Mouse (Mus musculus) midbrain, embryonic 11.5 days (tissue): ENCODE measurements around the gene Mrpl20. TPM values are rescaled to one million over a fixed set of nuclear protein-coding genes. Genes with fewer than 3 reads are reported as not detected.

Experiments used
- ATAC-seq: fragments of 200-750 bp; cut with Nextera tagmentation; 2 replicates; pipeline ENCODE4 v1.8.0; 2017; ENCODE audit warnings: moderate TSS enrichment, moderate library complexity; ENCODE audit not compliant: low FRiP score
- DNase-seq: peaks from one replicate; pipeline ENCODE4 v3.0.0; 2015; ENCODE audit warnings: low spot score; ENCODE audit errors: missing footprints
- H3K27ac ChIP-seq: fragments of 300-500 bp; sonication (generic); 2 replicates; pipeline ENCODE4 v1.5.1; 2014; ENCODE audit warnings: low read depth, low read length
- H3K27me3 ChIP-seq: fragments of 300-500 bp; sonication (generic); 2 replicates; pipeline ENCODE4 v1.6.1; 2014; ENCODE audit warnings: mild to moderate bottlenecking, low read length, moderate library complexity, mixed read lengths; ENCODE audit not compliant: control insufficient read depth, insufficient read depth
- H3K36me3 ChIP-seq: fragments of 300-500 bp; sonication (generic); 2 replicates; pipeline ENCODE4 v1.6.1; 2014; ENCODE audit warnings: mild to moderate bottlenecking, low read length, moderate library complexity, mixed read lengths; ENCODE audit not compliant: control insufficient read depth, insufficient read depth
- H3K4me1 ChIP-seq: fragments of 300-500 bp; sonication (generic); 2 replicates; pipeline ENCODE4 v1.6.1; 2014; ENCODE audit warnings: low read length; ENCODE audit not compliant: control insufficient read depth, insufficient read depth
- H3K4me2 ChIP-seq: fragments of 300-500 bp; sonication (generic); 2 replicates; pipeline ENCODE4 v1.6.1; 2014; ENCODE audit warnings: mild to moderate bottlenecking, moderate library complexity
- H3K4me3 ChIP-seq: fragments of 300-500 bp; sonication (generic); 2 replicates; pipeline ENCODE4 v1.5.1; 2014; ENCODE audit warnings: low read depth, low read length
- H3K9ac ChIP-seq: fragments of 300-500 bp; sonication (generic); 2 replicates; pipeline ENCODE4 v1.6.1; 2014; ENCODE audit warnings: low read length
- H3K9me3 ChIP-seq: fragments of 300-500 bp; sonication (generic); 2 replicates; pipeline ENCODE4 v1.6.1; 2016; ENCODE audit warnings: low read length; ENCODE audit not compliant: control insufficient read depth
- WGBS: fragments of 180-500 bp; shearing (Covaris S2); extraction: QIAGEN DNeasy Blood & Tissue Kit; methylation state at CpG from one replicate; pipeline ENCODE4 v1.1.7; 2014; 5-methylcytosine and 5-hydroxymethylcytosine counted together
- polyA plus RNA-seq: library from polyadenylated mRNA; unstranded; fragments of >200 nt; fragmentation: Nextera tagmentation; extraction: Ambion mirVana; gene quantifications from 2 replicates; pipeline ENCODE4 v1.2.1, GENCODE M21; 2014

Mrpl20 gene
- polyA plus RNA-seq, 1 experiment from 2014 or later, result 243 TPM

GRCm38 (mm10) chr4:155843231-155843630 is 40.6 kb downstream of the Mrpl20 start:
- Histone ChIP-seq H3K9ac (no peak overlapping the region), H3K4me3 (no peak overlapping the region), H3K27me3 (peaks cover 7% of the 10 kb centered on the region; the same call in 1 of the 2 replicates), H3K4me1 (peaks cover 32% of the 10 kb centered on the region), H3K36me3 (no peaks in the 10 kb centered on the region), H3K27ac (no peak overlapping the region), H3K9me3 (no peaks in the 10 kb centered on the region), H3K4me2 (no peak overlapping the region)
- DNase-seq (no peak), ATAC-seq (no peak)
- 95% methylated on average over 5 of the region's 5 CpGs for WGBS

GRCm38 (mm10) chr4:155846871-155847578 is 44.3 kb downstream of the Mrpl20 start, which contains the start of gene Dvl1:
Gene Dvl1 (plus strand): TSS chr4:155847402.
- peak within 1 kb of the TSS; percentile 94 for H3K4me2 ChIP-seq
- no peaks in the 10 kb centered on the region for H3K27me3 ChIP-seq
- peak within 1 kb of the TSS; percentile 91 for H3K9ac ChIP-seq
- no peaks in the 10 kb centered on the region for H3K36me3 ChIP-seq
- peak within 1 kb of the TSS; percentile 47 for H3K27ac ChIP-seq
- 3% methylated on average over 54 of the region's 65 CpGs for WGBS
- peak; percentile 94 for ATAC-seq
- no peaks in the 10 kb centered on the region for H3K9me3 ChIP-seq
- H3K4me3 ChIP-seq, result peak within 1 kb of the TSS; percentile 91
- peak; percentile 100 for DNase-seq
- H3K4me1 ChIP-seq, result peaks cover 22% of the 10 kb centered on the region

GRCm38 (mm10) chr4:155847591-155848352 is 45.1 kb downstream of the Mrpl20 start:
- peaks cover 22% of the 10 kb centered on the region for H3K4me1 ChIP-seq
- peak overlapping the region; percentile 94 for H3K4me2 ChIP-seq
- DNase-seq, result peak; percentile 93
- H3K27me3 ChIP-seq, result no peaks in the 10 kb centered on the region
- no peaks in the 10 kb centered on the region for H3K36me3 ChIP-seq
- 2% methylated on average over 62 of the region's 69 CpGs for WGBS
- peak; percentile 75 for ATAC-seq
- peak overlapping the region; percentile 91 for H3K9ac ChIP-seq
- H3K9me3 ChIP-seq, result no peaks in the 10 kb centered on the region
- peak overlapping the region; percentile 91 for H3K4me3 ChIP-seq
- peak overlapping the region; percentile 30 for H3K27ac ChIP-seq

GRCm38 (mm10) chr4:155848434-155849095 is 45.9 kb downstream of the Mrpl20 start:
- Histone ChIP-seq H3K9me3 (no peaks in the 10 kb centered on the region), H3K36me3 (no peaks in the 10 kb centered on the region), H3K4me2 (peak overlapping the region; percentile 94), H3K4me1 (peaks cover 22% of the 10 kb centered on the region), H3K4me3 (peak overlapping the region; percentile 91), H3K9ac (peak overlapping the region; percentile 91), H3K27ac (no peak overlapping the region), H3K27me3 (no peaks in the 10 kb centered on the region)
- DNase-seq (no peak), ATAC-seq (no peak)
- 58% methylated on average over 7 of the region's 7 CpGs for whole genome bisulfite sequencing

GRCm38 (mm10) chr4:155849391-155849790 is 46.7 kb downstream of the Mrpl20 start:
- no peaks in the 10 kb centered on the region for H3K36me3 ChIP-seq
- peaks cover 22% of the 10 kb centered on the region for H3K4me1 ChIP-seq
- ATAC-seq, result no peak
- WGBS, result 97% methylated on average over 2 of the region's 2 CpGs
- no peak overlapping the region for H3K4me2 ChIP-seq
- no peak overlapping the region for H3K4me3 ChIP-seq
- H3K27ac ChIP-seq, result no peak overlapping the region
- DNase-seq, result no peak
- H3K9me3 ChIP-seq, result no peaks in the 10 kb centered on the region
- H3K9ac ChIP-seq, result no peak overlapping the region; the same call in 1 of the 2 replicates
- no peaks in the 10 kb centered on the region for H3K27me3 ChIP-seq

- H3K4me3 ChIP-seq, result no peak overlapping the region
- H3K4me2 ChIP-seq, result no peak overlapping the region
Measured at GRCm38 (mm10) chr4:155849792-155850451, 47.2 kb downstream of the Mrpl20 start.

GRCm38 (mm10) chr4:155851368-155851767 is 48.7 kb downstream of the Mrpl20 start:
- Histone ChIP-seq H3K4me3 (no peak overlapping the region), H3K9ac (no peak overlapping the region), H3K9me3 (no peaks in the 10 kb centered on the region), H3K4me1 (peaks cover 22% of the 10 kb centered on the region), H3K36me3 (peaks cover 6% of the 10 kb centered on the region; the same call in 1 of the 2 replicates), H3K27me3 (no peaks in the 10 kb centered on the region), H3K27ac (no peak overlapping the region), H3K4me2 (no peak overlapping the region)
- no peak for ATAC-seq
- 90% methylated on average over 3 of the region's 3 CpGs for WGBS
- DNase-seq, result no peak

More at GRCm38 (mm10) chr4:155849792-155850451, 47.2 kb downstream of the Mrpl20 start:
- peaks cover 22% of the 10 kb centered on the region for H3K4me1 ChIP-seq
- no peaks in the 10 kb centered on the region for H3K36me3 ChIP-seq
- no peaks in the 10 kb centered on the region for H3K27me3 ChIP-seq
- no peaks in the 10 kb centered on the region for H3K9me3 ChIP-seq
- WGBS, result 90% methylated on average over 3 of the region's 3 CpGs
- DNase-seq (no peak), ATAC-seq (no peak)
- no peak overlapping the region for H3K9ac ChIP-seq
- H3K27ac ChIP-seq, result no peak overlapping the region

GRCm38 (mm10) chr4:155851951-155852411 is 49.3 kb downstream of the Mrpl20 start:
- Histone ChIP-seq H3K36me3 (peaks cover 6% of the 10 kb centered on the region; the same call in 1 of the 2 replicates), H3K9me3 (no peaks in the 10 kb centered on the region), H3K27me3 (no peaks in the 10 kb centered on the region), H3K4me1 (peaks cover 16% of the 10 kb centered on the region), H3K4me3 (no peak overlapping the region), H3K9ac (no peak overlapping the region), H3K4me2 (no peak overlapping the region), H3K27ac (no peak overlapping the region)
- no peak for ATAC-seq
- no peak for DNase-seq
- 95% methylated on average over 2 of the region's 2 CpGs for WGBS
